Mouse (Mus musculus): ENCODE data around the gene Lcn4.
A peak's percentile ranks its signal among the peaks of the same experiment; 100 is the strongest.

GRCm38 (mm10) chr2:26627921-26628739 lies 43.0 kb downstream of the Lcn4 start, which contains the start of gene Fam69b:
- TF ChIP-seq POLR2A (IDR thresholded peaks at IDR 0.05; ENCODE audit: control insufficient read depth, low read depth, low read length): 0 out of 2 replicates have a peak, but pooled peaks have one; percentile 34
- no peak for TF ChIP-seq CTCF (IDR thresholded peaks at IDR 0.05; ENCODE audit: control insufficient read depth, insufficient read depth, insufficient replicate concordance, low read depth, low read length)

All from testis, adult 2 months (tissue).